Mouse (Mus musculus) thymus, postnatal 36 days (tissue): ENCODE data around the gene Guca2a.

Experiments used
- DNase-seq, 2 experiments: peaks; one replicate each; pipeline ENCODE4 v3.0.0; 2022; ENCODE audit warnings: mixed read lengths in 2 of 2

Gene Guca2a

DNA sequence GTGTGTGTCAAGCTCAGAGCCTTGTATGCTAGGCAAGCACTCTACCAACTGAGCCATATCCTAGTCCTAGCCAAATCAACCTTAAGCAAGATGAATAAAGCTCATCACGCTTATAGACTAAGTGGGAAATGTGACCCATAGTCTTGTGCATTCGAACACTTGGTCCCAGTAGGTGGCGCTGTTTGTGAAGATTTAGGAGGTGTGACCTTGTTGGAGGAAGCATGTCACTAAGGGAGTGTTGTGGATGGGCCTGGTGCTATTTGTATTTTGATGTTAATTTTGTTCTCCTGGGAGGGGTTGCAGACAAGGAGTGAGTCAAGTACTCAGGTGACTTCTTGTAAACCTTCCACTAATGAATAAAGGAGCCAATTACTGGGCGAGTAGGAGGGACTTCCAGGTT is 5.2 kb downstream of the Guca2a start:
- DNase-seq: no peak

GRCm38 (mm10) chr4:119657011-119657410 is 19.5 kb downstream of the Guca2a start:
- DNase-seq: no peak

DNA sequence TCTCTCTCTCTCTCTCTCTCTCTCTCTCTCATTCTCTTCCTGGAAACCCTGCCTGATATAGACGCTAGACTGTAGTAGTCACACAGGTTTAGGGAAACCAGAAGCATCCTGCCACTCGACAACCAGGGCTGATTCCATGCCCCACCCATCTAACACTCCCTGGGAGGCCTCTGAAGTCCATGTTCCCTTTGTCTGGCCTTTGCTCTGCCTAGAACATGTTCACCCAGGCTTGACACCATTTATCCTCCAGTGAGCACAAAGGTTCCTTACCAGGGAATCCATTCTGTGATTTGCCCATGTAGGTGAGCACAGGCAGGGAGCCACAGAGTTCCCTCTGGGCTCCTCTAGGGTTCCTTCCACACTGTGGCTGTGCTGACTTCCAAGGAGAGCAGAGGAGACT is 20.7 kb downstream of the Guca2a start:
- DNase-seq: no peak

- no peak for DNase-seq
Measured at GRCm38 (mm10) chr4:119658731-119659130, 21.2 kb downstream of the Guca2a start, which contains the start of gene Guca2b. TSS of gene Guca2b (minus strand) at chr4:119658954.

DNA sequence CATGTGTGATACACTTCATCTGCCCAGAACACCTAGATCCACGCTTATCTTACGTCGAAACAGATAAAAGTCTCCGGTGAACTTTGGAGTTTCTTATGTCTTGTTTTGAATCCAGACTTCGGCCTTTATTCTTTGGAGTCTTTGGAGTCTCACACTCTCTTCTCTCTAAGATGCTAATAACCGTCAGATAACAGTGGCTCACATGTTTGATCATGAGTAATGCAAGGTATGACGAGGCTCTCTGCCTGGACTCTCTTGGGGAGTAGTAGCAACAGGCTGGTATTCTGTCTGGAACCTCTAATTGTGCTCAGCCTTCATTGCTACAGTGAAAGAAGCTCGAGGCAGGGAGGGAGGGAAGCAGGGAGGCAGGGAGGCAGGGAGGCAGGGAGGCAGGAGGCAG is 22.5 kb downstream of the Guca2a start:
- DNase-seq: no peak

GRCm38 (mm10) chr4:119662151-119662550 is 24.6 kb downstream of the Guca2a start:
- no peak for DNase-seq

GRCm38 (mm10) chr4:119662976-119663375 is 25.5 kb downstream of the Guca2a start:
- no peak for DNase-seq

GRCm38 (mm10) chr4:119663409-119664095 is 26.0 kb downstream of the Guca2a start:
- no peak for DNase-seq

- DNase-seq: no peak
Measured at GRCm38 (mm10) chr4:119665166-119665565, 27.7 kb downstream of the Guca2a start.

DNA sequence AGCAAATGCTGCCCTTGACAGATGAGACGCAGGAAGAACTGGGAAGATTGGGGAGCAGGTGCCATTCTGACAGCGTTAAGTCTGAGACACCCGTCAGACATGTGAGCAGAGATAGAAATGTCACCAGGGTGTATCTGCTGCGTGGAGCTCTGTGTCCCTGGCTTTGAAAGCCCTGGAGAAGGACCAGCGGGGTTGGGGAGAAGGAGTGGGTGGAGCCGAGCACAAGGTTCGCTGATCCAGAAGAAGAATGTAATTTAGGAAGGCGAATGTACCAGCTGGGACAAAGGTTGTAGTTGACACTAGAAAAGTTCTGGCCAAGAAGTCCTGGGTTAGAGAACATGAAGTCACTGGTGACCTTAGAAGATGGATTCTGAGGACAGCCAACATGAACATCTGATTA is 28.6 kb downstream of the Guca2a start:
- DNase-seq: no peak

GRCm38 (mm10) chr4:119667454-119667853 is 29.9 kb downstream of the Guca2a start:
- peak; percentile 30 to 32 for DNase-seq

- no peak for DNase-seq
Measured at GRCm38 (mm10) chr4:119668185-119668584, 30.7 kb downstream of the Guca2a start.

DNA sequence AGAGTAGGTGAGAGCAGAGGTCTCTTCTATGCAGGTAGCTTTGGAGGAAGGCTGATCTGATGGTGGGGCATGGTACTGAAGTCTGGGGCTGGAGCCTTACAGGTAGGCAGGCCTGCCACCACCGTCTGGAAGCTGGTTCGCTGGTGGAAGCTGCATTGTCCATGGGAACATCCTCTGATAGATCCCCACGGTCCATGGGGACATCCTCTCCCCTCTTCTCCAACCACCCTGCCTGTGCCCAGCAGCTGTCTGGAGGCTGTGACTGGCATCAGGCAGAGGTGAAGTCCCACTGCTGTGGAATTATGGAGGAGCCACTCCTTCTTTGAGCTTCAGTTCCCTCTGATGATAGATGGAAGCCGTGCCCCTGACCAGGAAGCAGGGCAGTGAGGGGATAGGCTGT is 31.1 kb downstream of the Guca2a start:
- DNase-seq: no peak

- peak; percentile 74 to 86 for DNase-seq
Measured at GRCm38 (mm10) chr4:119669356-119670209, 32.1 kb downstream of the Guca2a start.

GRCm38 (mm10) chr4:119670210-119670555 is 32.7 kb downstream of the Guca2a start:
- peak in 1 of 2 experiments; percentile 38 for DNase-seq

- DNase-seq: peak; percentile 14 to 36
Measured at GRCm38 (mm10) chr4:119670736-119671135, 33.2 kb downstream of the Guca2a start.

DNA sequence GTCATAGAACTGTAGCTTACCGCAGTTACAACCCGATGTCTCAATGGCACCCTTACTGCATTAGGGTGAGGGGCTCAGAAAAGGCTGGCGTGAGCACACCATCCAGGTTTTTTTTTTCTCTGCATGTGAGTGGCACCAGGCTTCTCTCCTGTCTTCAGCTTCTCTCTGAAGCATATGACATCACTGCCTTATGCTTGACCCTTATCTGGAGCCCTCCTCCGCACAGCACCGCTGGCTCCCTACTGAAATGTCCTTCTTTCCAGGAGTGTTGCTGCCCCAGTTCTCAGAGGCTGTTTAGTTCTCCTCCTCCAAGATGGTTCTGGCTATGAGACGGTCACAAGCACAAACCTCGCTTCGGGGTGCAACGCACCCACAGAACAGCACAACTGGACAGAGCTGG is 33.7 kb downstream of the Guca2a start:
- DNase-seq: no peak

DNA sequence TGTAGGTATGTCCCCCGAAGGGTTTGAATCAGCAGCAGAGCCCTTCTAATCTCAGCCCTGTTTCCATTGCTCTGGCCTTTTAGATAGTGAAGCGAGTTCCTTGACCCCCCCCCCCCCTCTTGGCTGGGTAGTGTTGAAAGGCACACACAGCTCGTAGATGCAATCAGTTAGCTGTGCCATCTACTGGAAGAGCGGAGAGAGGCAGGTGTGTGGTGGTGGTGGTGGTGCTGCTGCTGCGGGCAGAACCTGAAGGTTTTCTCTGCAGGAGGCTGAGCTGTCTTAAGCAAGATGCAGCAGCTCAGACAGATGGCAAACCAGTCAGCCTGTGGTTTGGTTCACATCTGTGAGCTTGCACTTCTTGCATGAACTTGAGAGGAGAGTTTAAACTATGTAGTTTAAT is 35.2 kb downstream of the Guca2a start:
- DNase-seq: peak; percentile 77 to 87

DNA sequence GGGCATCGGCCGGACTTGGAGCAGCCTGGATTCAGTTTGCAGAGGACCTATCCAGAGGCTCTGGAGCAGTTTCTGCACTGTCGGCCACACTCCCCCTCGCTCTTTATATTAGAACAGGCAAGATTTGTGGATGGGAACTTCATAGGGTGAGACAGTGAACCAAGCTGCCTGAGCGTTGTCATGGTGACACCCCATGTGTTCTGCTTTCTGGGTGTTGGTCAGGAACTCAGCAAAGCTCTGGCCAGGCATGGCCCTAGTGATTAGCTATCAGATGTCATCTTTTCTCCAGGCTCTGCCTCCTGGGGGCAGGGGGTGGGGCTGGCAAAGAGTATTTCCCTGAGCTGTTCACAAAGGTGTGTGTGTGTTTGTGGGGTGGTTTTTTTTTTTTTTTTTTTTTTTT is 45.1 kb downstream of the Guca2a start:
- DNase-seq: no peak

GRCm38 (mm10) chr4:119685746-119686145 is 48.2 kb downstream of the Guca2a start:
- DNase-seq: no peak
